Mouse (Mus musculus) C2C12 (cell line): Measurements from ENCODE around the gene Znhit3.

Experiments used
- CEBPB ChIP-seq: IDR thresholded peaks from one replicate; pipeline ENCODE4 v1.6.1; 2011; ENCODE audit warnings: low read depth, mild to moderate bottlenecking, control low read depth, moderate library complexity
- CTCF ChIP-seq: IDR thresholded peaks from one replicate; pipeline ENCODE4 v1.5.1; 2011; ENCODE audit not compliant: control insufficient read depth, insufficient read depth, insufficient read length
- FOSL1 ChIP-seq: IDR thresholded peaks from one replicate; pipeline ENCODE4 v1.8.0; 2011; ENCODE audit warnings: mild to moderate bottlenecking, low read length; ENCODE audit not compliant: poor library complexity, insufficient read depth, severe bottlenecking
- MAX ChIP-seq: IDR thresholded peaks from one replicate; pipeline ENCODE4 v1.6.1; 2011; ENCODE audit warnings: mild to moderate bottlenecking, control low read depth
- MYOD1 ChIP-seq: IDR thresholded peaks from one replicate; pipeline ENCODE4 v1.6.1; 2011; ENCODE audit warnings: low read depth; ENCODE audit not compliant: control insufficient read depth, insufficient read length
- MYOG ChIP-seq: IDR thresholded peaks from one replicate; pipeline ENCODE4 v1.6.1; 2011; ENCODE audit not compliant: control insufficient read depth, insufficient read length; ENCODE audit errors: extremely low read depth
- USF1 ChIP-seq: IDR thresholded peaks from one replicate; pipeline ENCODE4 v1.6.1; 2011; ENCODE audit warnings: low read depth, mild to moderate bottlenecking, control low read depth, moderate library complexity

GRCm38 (mm10) chr11:84867586-84867985, 48.6 kb downstream of the Znhit3 start:
- TF ChIP-seq CTCF (no peak), CEBPB (no peak), USF1 (no peak), MYOG (no peak), MYOD1 (no peak), MAX (no peak), FOSL1 (no peak)
